Mouse (Mus musculus) embryonic fibroblast, embryonic 13.5 days (primary cell): ENCODE results near the gene Cp. TPM values are rescaled to one million over a fixed set of nuclear protein-coding genes. Genes with fewer than 3 reads are reported as not detected.
A peak's percentile ranks its signal among the peaks of the same experiment; 100 is the strongest.
"Not testable (repeated sequence)": the region's sequence is repeated elsewhere in the genome, so short reads cannot be mapped to it uniquely, and the experiment has no call there.

Experiments used
- H3K27ac ChIP-seq: 2 replicates; pipeline ENCODE4 v1.5.1; 2012; ENCODE audit warnings: low read length, control low read depth, inconsistent platforms; ENCODE audit not compliant: insufficient read depth
- H3K4me1 ChIP-seq: 2 replicates; pipeline ENCODE4 v1.6.1; 2011; ENCODE audit warnings: low read length; ENCODE audit not compliant: control insufficient read depth, insufficient read depth
- H3K4me3 ChIP-seq: 2 replicates; pipeline ENCODE4 v1.5.1; 2011; ENCODE audit warnings: mild to moderate bottlenecking, control low read depth, low read length; ENCODE audit not compliant: insufficient read depth
- CTCF ChIP-seq: IDR thresholded peaks from 2 replicates; pipeline ENCODE4 v1.5.1; 2011; ENCODE audit warnings: mild to moderate bottlenecking, control low read depth, low read length, moderate library complexity, borderline replicate concordance; ENCODE audit not compliant: insufficient read depth
- POLR2A ChIP-seq: IDR thresholded peaks from 2 replicates; pipeline ENCODE4 v1.6.1; 2011; ENCODE audit warnings: low read depth, mild to moderate bottlenecking, control low read depth, low read length, moderate library complexity
- polyA plus RNA-seq: library from polyadenylated mRNA; stranded (reverse); fragments of >200 nt; gene quantifications from 2 replicates; pipeline ENCODE4 v1.2.4, GENCODE M21; 2011; ENCODE audit warnings: low read depth; ENCODE audit not compliant: missing spikeins, insufficient read length

Cp gene
- polyA plus RNA-seq, 1 experiment = 5.6 TPM

DNA sequence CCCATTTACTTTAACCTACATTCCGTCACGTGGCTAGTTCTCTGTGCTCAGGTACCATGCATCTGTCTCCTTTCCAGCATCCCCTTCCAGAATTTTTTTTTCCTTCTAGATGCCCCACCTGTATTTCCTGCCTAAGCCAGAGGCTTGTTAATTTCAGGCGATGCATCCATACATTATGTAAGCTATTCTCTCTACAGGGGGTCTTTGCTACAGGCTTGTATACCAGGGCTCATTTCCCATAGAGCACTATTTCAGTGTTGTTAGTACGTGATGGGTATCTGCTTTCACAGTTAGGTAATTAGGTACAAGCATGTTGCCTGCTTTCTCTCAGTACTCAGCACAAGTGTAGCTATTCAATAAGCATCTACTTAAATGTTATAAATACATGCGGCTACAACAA, 70.9 kb downstream of the Cp start:
- TF ChIP-seq CTCF = no peak
- TF ChIP-seq POLR2A = no peak
- H3K27ac ChIP-seq = no peak overlapping the region
- H3K4me1 ChIP-seq = no peaks in the 10 kb centered on the region
- no peak overlapping the region for H3K4me3 ChIP-seq

DNA sequence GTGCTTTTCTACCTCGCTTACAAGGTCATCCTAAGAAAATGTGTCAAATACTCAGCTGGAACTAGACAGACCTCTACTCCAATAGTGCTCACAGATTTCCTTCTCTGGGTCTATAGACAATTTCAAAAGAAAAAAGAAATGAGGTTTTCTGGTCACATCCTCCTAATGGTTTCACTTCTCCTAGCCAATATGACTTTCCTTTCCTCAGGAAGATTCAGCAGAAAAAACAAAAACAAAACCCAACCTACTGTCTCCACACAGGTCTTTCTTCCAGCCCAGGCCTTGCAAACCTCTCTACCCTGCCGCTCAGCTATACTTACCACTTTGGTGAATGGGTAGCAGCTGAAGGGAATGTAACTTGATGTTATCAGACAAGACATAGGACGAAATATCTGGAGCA, 71.8 kb downstream of the Cp start:
- TF ChIP-seq POLR2A = no peak
- Histone ChIP-seq H3K27ac (no peak overlapping the region), H3K4me1 (no peaks in the 10 kb centered on the region), H3K4me3 (no peak overlapping the region)

DNA sequence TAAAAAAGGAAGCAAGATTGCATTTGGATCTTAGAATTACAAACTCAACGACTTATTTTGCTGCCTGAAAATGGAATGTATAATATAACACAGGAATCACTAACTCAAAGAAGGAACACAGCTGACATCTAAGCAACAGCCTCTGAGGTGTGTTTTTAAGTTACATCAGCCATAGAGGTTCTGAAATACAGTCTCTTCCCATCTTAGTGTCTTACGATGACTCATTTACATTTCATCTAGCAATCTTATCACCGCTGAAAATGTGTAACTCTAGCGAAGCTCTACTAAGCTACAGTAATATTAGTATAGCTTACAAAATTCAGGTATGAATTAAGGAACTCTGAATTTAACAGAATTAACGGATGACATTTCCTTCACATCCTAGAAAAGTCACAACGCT, 74.0 kb downstream of the Cp start:
- TF ChIP-seq CTCF = no peak
- no peak for TF ChIP-seq POLR2A
- Histone ChIP-seq H3K27ac (no peak overlapping the region), H3K4me3 (no peak overlapping the region)

DNA sequence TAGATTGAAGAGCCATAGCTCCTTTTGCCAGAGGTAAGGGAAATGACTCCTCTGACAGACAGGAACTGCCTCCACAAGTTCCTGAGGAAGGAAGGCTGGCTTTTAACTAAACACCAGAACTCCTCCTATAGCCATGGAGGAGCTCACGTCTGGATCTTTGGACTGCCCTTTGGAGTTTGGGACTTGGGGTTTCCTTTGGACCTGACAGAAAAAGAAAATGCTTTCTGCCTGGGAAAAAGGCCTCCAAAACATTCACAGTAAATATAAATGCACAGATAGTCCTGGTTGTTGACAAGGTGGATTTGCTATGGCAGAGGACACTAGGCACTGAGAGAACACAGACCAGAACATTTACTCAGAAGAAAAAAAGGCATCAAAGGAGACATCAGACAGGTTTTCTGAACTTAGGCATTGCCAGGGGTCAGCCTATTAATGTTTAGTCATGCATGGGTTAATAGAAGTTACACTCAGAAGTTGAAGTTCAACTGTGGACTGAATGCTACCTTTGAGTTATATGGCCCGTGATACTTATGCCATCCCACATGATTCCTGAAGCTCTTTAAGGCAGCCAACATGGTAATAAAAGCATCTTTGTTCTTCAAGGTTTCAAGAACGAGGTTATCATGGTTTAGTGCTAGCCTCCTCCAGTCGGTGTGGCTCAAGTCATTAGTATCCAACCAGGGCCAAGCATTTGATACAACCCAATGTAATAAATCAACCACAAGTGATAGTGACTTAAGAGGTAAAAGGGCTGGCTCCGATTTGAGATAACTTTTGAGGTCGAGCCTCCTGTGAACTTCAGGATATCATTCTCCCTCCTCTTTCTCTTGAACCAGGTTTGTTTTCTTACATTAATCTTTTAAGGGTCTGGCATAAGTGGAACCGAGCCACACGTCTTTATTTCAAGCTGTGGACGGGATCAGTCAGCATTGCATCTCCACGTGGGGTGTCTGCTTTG, 77.2 kb downstream of the Cp start:
- H3K4me1 ChIP-seq = no peaks in the 10 kb centered on the region
- TF ChIP-seq CTCF (no peak), POLR2A (no peak)
- no peak overlapping the region; the same call in 1 of the 2 replicates for H3K27ac ChIP-seq
- H3K4me3 ChIP-seq = peak overlapping the region; percentile 88

More for the DNA sequence above, 74.0 kb downstream of the Cp start:
- H3K4me1 ChIP-seq = no peaks in the 10 kb centered on the region

- no peaks in the 10 kb centered on the region for H3K4me1 ChIP-seq
- peak within 1 kb of the TSS; percentile 88 for H3K4me3 ChIP-seq
- H3K27ac ChIP-seq = peak within 1 kb of the TSS; percentile 25; the same call in 1 of the 2 replicates
- TF ChIP-seq CTCF = no peak
- peak; percentile 83 for TF ChIP-seq POLR2A
Observed at GRCm38 (mm10) chr3:20034719-20035404, 78.0 kb downstream of the Cp start, which contains the start of gene Hps3. TSS of gene Hps3 (minus strand) at chr3:20035315.

DNA sequence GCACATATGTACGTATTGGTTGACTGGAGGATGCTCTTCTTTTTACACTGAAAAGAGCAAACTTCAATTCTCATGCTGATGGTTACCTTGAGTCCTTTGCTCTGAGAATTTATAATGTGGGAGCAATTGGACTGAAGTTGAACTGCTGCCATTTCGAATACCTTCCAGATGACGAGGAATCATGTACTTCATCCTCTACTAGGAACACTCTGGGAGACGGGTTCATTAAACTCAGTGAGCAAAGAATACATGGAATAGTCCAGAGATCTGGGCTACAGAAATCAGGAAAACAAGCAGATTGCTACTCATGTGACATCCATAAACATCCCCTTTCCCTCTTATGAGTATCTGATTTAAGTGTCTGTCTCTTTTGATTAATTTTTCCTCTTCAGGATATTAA, 79.2 kb downstream of the Cp start:
- no peak for TF ChIP-seq POLR2A
- no peak for TF ChIP-seq CTCF
- no peak overlapping the region for H3K4me3 ChIP-seq
- H3K4me1 ChIP-seq = no peaks in the 10 kb centered on the region
- no peak overlapping the region for H3K27ac ChIP-seq

GRCm38 (mm10) chr3:20041461-20041860, 84.6 kb downstream of the Cp start:
- H3K4me1 ChIP-seq, H3K27ac ChIP-seq, H3K4me3 ChIP-seq: not testable (repeated sequence)

- H3K4me3 ChIP-seq, H3K27ac ChIP-seq, H3K4me1 ChIP-seq: not testable (repeated sequence)
Observed at GRCm38 (mm10) chr3:20044736-20045135, 87.9 kb downstream of the Cp start.

GRCm38 (mm10) chr3:20057306-20058196, 100.7 kb downstream of the Cp start, which contains the start of gene Hltf:
TSS of gene Hltf (plus strand) at chr3:20057811.
- Histone ChIP-seq H3K27ac (no peak within 1 kb of the TSS), H3K4me1 (no peaks in the 10 kb centered on the region; the same call in 1 of the 2 replicates), H3K4me3 (peak within 1 kb of the TSS; percentile 82)
- peak; percentile 54 for TF ChIP-seq POLR2A
- no peak for TF ChIP-seq CTCF

GRCm38 (mm10) chr3:20058197-20058541, 101.3 kb downstream of the Cp start:
- H3K4me1 ChIP-seq = no peaks in the 10 kb centered on the region; the same call in 1 of the 2 replicates
- TF ChIP-seq POLR2A (no peak), CTCF (no peak)
- H3K4me3 ChIP-seq = peak overlapping the region; percentile 82
- no peak overlapping the region for H3K27ac ChIP-seq

Other genes with a start within 250 kb of the Cp start
- 15.1 and 16.5 TPM in 2 replicates for gene Hps3, start 78.3 kb downstream of the Cp start, polyA plus RNA-seq
- gene Hltf, start 100.8 kb downstream of the Cp start, polyA plus RNA-seq = 22.2 and 22.8 TPM in 2 replicates
- gene Gyg, start 198.3 kb downstream of the Cp start, polyA plus RNA-seq = 75.1 and 89.4 TPM in 2 replicates